Mouse (Mus musculus) spleen, adult 18-20 months (tissue): Measurements from ENCODE around the gene Gspt2.
"Not testable (repeated sequence)": the region's sequence is repeated elsewhere in the genome, so short reads cannot be mapped to it uniquely, and the experiment has no call there.

Experiments used
- DNase-seq, 2 experiments: peaks; one replicate each; pipeline ENCODE4 v3.0.0; 2022; ENCODE audit warnings: mixed read lengths in 2 of 2

The Gspt2 gene

DNA sequence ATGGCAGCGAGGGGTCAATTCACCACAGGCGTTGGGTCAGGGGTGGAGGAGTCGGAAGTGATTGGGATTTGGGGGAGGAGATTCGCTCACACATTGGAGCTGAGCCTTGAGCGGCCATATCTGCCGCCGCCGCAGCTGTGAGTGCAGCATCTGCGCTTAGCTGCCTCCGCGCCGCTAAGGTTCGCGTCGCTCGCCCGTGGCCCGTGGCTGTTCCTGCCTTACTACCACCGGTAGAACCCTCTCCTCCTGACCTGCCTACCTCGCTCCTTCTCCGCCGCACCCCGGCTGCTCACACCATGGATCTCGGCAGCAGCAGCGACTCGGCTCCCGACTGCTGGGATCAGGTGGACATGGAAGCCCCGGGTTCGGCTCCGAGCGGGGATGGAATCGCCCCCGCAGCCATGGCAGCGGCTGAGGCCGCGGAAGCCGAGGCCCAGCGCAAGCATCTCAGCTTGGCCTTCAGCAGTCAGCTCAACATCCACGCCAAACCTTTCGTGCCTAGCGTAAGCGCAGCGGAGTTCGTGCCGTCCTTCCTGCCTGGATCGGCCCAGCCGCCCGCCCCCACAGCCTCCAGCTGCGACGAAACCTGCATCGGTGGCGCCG, at the start of gene Gspt2:
Gene Gspt2, plus strand, starts transcription at position 109 of the 603 bp plus-strand sequence.
- DNase-seq = no peak

DNA sequence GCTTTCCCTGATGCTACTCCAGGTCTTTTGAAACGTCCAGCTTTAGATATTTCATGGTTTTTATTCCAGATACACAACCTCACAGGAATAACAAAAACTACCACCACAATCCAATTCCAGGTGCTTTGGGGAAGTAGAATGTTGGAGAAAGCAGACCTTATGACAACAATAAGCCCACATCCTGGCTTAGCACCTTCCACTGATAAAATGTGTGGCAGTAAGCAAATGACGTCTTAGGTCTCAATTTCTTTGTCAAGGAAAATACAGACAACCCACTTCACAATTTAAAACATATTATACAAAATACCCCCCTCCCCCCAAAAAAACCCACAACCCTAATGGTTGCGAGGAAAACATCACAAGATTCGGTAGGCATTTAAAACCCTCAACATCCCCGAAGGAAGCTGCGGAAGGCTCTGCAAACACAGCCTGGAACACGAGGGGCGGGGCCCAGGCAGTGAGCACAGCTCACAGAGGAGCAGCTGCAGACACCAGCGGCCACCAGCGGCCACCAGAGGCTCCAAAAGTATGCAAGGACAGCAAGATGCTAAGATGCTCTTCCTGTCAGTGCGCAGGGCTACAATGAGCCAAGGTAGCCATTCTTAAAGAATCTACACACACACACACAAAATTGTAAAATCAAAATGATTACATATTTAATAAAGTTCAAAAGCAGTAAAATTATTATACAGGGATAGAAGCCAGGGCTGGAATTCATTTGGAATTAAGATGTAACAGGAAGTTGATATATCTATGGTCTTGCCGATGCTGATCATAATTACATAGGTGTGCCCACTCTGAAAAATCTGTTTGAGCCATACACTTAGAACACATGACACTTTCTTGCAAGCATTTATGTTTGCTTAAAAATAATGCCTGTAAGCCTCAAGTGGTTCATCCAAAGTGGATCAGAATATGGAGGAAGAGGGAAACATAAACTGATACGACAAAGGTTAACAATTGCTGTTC, 10.8 kb upstream of the Gspt2 start:
- DNase-seq = peak in 1 of 2 experiments; percentile 3

DNA sequence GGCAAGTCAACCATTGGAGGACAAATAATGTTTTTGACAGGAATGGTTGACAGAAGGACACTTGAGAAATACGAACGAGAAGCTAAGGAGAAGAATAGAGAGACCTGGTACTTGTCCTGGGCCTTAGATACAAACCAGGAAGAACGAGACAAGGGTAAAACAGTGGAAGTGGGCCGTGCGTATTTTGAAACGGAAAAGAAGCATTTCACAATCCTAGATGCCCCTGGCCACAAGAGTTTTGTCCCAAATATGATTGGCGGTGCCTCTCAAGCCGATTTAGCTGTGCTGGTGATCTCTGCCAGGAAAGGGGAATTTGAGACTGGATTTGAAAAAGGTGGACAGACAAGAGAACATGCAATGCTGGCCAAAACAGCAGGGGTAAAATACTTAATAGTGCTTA, 1.0 kb downstream of the Gspt2 start:
- no peak for DNase-seq

DNA sequence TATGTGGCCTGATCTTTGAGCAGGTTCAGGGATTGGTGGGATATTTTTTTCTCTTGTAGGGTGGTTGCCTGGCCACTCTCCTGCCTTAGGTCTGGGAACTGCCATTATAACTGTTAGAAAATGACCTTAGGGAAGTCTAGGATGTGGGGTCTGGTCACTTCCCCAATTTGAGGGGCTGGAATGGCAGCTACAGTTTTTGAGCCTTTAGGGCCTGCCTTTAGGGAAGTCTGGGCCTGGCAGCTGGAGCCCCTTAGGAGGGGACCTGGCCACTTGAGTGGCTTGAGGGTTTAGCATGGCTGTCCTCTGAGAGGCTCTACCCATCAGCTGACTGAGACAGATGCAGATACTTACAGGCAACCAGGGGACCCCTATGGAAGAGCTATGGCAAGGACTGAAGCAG, 12.7 kb downstream of the Gspt2 start:
- no peak for DNase-seq

DNA sequence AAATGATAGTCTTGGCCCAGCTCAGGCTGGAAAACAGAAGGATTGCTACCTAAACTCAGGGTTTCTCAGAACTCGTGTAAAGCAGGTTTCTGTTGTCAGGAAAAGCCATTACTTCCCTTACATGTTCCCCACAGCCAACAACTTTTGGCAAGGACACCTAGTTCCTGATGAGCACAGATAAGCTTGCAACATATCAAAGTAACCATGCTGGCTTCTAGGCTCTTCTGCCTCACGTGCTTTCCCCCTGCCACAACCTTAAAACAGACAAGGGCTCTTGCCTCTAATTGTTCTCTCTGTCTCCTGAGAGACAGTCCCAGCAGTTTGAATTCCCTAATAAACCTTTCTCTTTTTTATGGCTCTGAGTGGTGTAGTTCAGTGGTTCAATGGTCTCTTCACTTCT, 21.9 kb downstream of the Gspt2 start:
- DNase-seq = no peak

DNA sequence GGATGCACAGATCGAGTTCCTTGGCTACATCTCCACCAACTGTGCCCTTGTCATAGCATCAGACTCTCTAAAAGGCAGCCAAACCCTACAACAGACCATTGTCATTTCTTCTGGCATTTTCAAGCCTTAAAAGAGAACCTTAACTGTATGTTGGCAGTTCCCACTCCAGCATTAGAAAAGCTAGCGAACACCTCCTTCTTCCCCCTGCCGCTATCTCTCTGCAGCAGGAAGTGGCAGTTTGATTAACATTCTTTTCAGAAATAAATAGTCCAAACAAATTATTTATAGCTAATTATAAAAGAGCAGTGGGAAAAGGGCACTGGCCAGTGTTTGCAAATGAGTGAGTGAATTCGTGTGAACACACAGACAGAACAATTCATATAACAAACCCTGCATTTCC, 34.9 kb downstream of the Gspt2 start:
- DNase-seq = no peak

DNA sequence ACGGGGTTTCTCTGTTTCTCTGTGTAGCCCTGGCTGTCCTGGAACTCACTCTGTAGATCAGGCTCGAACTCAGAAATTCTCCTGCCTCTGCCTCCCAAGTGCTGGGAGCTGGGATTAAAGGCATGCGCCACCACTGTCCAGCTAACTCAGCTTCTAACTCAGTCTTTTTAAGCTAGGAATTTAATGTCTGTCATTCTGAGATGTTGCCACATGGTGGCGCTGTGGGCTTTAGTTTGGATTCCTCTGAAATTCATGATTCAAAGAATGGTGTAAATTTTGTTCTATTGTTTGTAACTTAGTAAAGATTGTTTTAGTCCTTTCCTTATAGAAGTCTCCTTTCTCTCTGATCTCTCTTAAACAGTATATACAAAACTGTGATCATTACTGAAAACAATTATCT, 39.1 kb downstream of the Gspt2 start:
- peak in 1 of 2 experiments; percentile 32 for DNase-seq

DNA sequence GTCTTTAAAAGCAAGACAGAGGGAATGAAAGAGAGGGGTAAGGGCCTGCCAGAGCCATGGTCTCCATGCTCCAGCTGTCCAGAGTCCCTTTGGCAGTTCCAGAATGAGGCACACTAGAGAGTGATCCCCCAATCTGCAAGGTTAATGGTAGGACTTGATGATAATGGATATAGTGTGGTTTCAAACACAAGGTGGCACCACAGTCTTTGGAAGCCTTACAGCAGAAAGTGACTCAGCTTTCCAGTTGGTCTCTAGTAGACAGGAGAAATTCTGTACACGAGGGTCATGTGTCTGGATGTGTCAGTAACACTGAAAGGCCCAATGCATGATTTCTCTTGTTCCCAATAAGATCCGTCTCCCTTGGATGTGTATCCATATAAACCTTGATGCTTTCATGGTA, 45.7 kb downstream of the Gspt2 start:
- not testable (repeated sequence) for DNase-seq

DNA sequence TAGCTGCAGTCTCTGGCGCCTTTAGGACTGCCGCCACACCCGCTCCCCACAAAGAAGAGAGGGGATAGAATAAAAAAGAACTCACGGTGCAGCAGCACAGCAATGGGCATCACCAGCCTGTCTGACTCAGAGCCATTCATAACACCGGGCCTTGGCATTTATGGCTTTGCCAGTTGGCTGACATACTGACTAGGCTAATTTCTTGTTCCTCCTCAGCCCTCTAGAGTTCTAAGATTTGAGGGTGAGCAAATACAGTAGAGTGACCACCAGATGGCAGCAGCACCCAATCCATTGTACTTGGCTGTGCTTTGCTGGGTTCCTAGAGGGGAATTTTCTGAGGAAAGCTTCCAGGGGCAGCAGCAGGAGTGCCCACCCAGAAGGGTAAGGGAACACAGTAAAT, 53.7 kb downstream of the Gspt2 start:
- not testable (repeated sequence) for DNase-seq
